Mouse (Mus musculus): Measurements from ENCODE around the gene Tln1. TPM values are rescaled to one million over a fixed set of nuclear protein-coding genes. Genes with fewer than 3 reads are reported as not detected.
A peak's percentile ranks its signal among the peaks of the same experiment; 100 is the strongest.

Tln1 gene
- polyA plus RNA-seq, 2 experiments: 30.1 to 39.7 TPM

- no peak for ATAC-seq (ENCODE audit: insufficient read depth)
- TF ChIP-seq CTCF (IDR thresholded peaks at IDR 0.05; ENCODE audit: low read depth) (no peak), EP300 (IDR thresholded peaks at IDR 0.05; ENCODE audit: low read depth) (no peak)
- Histone ChIP-seq H3K27me3 (ENCODE audit: control insufficient read depth, insufficient read depth, low read length) (no peaks in the 10 kb centered on the region), H3K9ac (replicated peaks) (no peak overlapping the region), H3K9me3 (ENCODE audit: control insufficient read depth, low read length) (no peaks in the 10 kb centered on the region), H3K27ac (no peak overlapping the region), H3K36me3 (replicated peaks; ENCODE audit: control insufficient read depth, insufficient read depth, low read depth) (no peaks in the 10 kb centered on the region), H3K4me2 (ENCODE audit: low read depth) (no peak overlapping the region), H3K4me3 (ENCODE audit: insufficient read depth in 1 of 2, low read depth in 2 of 2, low read length in 2 of 2) (no peak overlapping the region), H3K4me1 (replicated peaks; ENCODE audit: control insufficient read depth in 2 of 2, insufficient read depth in 2 of 2, low read length in 1 of 2) (peaks cover 9 to 15% of the 10 kb centered on the region in 2 experiments)
- 34% methylated on average over 5 of the region's 5 CpGs for WGBS (ENCODE audit: insufficient replicate concordance)
- DNase-seq (ENCODE audit: low read depth in 3 of 3, low spot score in 3 of 3): no peak
These were observed 29.1 kb upstream of the Tln1 start for GRCm38 (mm10) chr4:43591543-43591942.

- no peaks in the 10 kb centered on the region for H3K27me3 ChIP-seq (ENCODE audit: control insufficient read depth, insufficient read depth, low read length)
- H3K36me3 ChIP-seq (replicated peaks; ENCODE audit: control insufficient read depth, insufficient read depth, low read depth): peaks cover 8% of the 10 kb centered on the region
- WGBS (ENCODE audit: insufficient replicate concordance): 17% methylated on average over 7 of the region's 7 CpGs
- H3K4me2 ChIP-seq (ENCODE audit: low read depth): 0 out of 2 replicates have a peak overlapping the region, but pooled peaks have one; percentile 8
- H3K27ac ChIP-seq: no peak overlapping the region
- ATAC-seq (ENCODE audit: insufficient read depth) (peak; percentile 21; the same call in 1 of the 2 replicates), DNase-seq (ENCODE audit: low read depth in 3 of 3, low spot score in 3 of 3) (no peak)
- TF ChIP-seq CTCF (IDR thresholded peaks at IDR 0.05; ENCODE audit: low read depth): no peak
- TF ChIP-seq EP300 (IDR thresholded peaks at IDR 0.05; ENCODE audit: low read depth): no peak
- H3K4me1 ChIP-seq (replicated peaks; ENCODE audit: control insufficient read depth in 2 of 2, insufficient read depth in 2 of 2, low read length in 1 of 2): peaks cover 9 to 15% of the 10 kb centered on the region in 2 experiments
- H3K4me3 ChIP-seq (ENCODE audit: insufficient read depth in 1 of 2, low read depth in 2 of 2, low read length in 2 of 2): no peak overlapping the region
- H3K9me3 ChIP-seq (ENCODE audit: control insufficient read depth, low read length): no peaks in the 10 kb centered on the region
- no peak overlapping the region for H3K9ac ChIP-seq (replicated peaks)
These were observed 25.2 kb upstream of the Tln1 start for GRCm38 (mm10) chr4:43587681-43588080.

GRCm38 (mm10) chr4:43586411-43586810 lies 23.9 kb upstream of the Tln1 start:
- Histone ChIP-seq H3K4me3 (ENCODE audit: insufficient read depth in 1 of 2, low read depth in 2 of 2, low read length in 2 of 2) (no peak overlapping the region), H3K9me3 (ENCODE audit: control insufficient read depth, low read length) (no peaks in the 10 kb centered on the region), H3K27ac (no peak overlapping the region), H3K27me3 (ENCODE audit: control insufficient read depth, insufficient read depth, low read length) (no peaks in the 10 kb centered on the region), H3K4me1 (replicated peaks; ENCODE audit: control insufficient read depth in 2 of 2, insufficient read depth in 2 of 2, low read length in 1 of 2) (peaks cover 9 to 15% of the 10 kb centered on the region in 2 experiments), H3K36me3 (replicated peaks; ENCODE audit: control insufficient read depth, insufficient read depth, low read depth) (peaks cover 20% of the 10 kb centered on the region), H3K4me2 (ENCODE audit: low read depth) (no peak overlapping the region), H3K9ac (replicated peaks) (no peak overlapping the region)
- WGBS (ENCODE audit: insufficient replicate concordance): 79% methylated on average over 8 of the region's 8 CpGs
- no peak for ATAC-seq (ENCODE audit: insufficient read depth)
- DNase-seq (ENCODE audit: low read depth in 3 of 3, low spot score in 3 of 3): no peak
- TF ChIP-seq CTCF (IDR thresholded peaks at IDR 0.05; ENCODE audit: low read depth) (no peak), EP300 (IDR thresholded peaks at IDR 0.05; ENCODE audit: low read depth) (no peak)

GRCm38 (mm10) chr4:43585682-43586081 lies 23.2 kb upstream of the Tln1 start:
- peaks cover 6 to 15% of the 10 kb centered on the region in 2 experiments for H3K4me1 ChIP-seq (replicated peaks; ENCODE audit: control insufficient read depth in 2 of 2, insufficient read depth in 2 of 2, low read length in 1 of 2)
- peaks cover 27% of the 10 kb centered on the region for H3K36me3 ChIP-seq (replicated peaks; ENCODE audit: control insufficient read depth, insufficient read depth, low read depth)
- DNase-seq (ENCODE audit: low read depth in 3 of 3, low spot score in 3 of 3) (no peak), ATAC-seq (ENCODE audit: insufficient read depth) (no peak)
- H3K27me3 ChIP-seq (ENCODE audit: control insufficient read depth, insufficient read depth, low read length): no peaks in the 10 kb centered on the region
- no peaks in the 10 kb centered on the region for H3K9me3 ChIP-seq (ENCODE audit: control insufficient read depth, low read length)
- H3K9ac ChIP-seq (replicated peaks): no peak overlapping the region
- no peak overlapping the region for H3K4me2 ChIP-seq (ENCODE audit: low read depth)
- TF ChIP-seq CTCF (IDR thresholded peaks at IDR 0.05; ENCODE audit: low read depth) (no peak), EP300 (IDR thresholded peaks at IDR 0.05; ENCODE audit: low read depth) (no peak)
- H3K4me3 ChIP-seq (ENCODE audit: insufficient read depth in 1 of 2, low read depth in 2 of 2, low read length in 2 of 2): no peak overlapping the region
- no peak overlapping the region for H3K27ac ChIP-seq
- 74% methylated on average over 10 of the region's 10 CpGs for WGBS (ENCODE audit: insufficient replicate concordance)

- Histone ChIP-seq H3K9me3 (ENCODE audit: control insufficient read depth, low read length) (no peaks in the 10 kb centered on the region), H3K9ac (replicated peaks) (no peak within 1 kb of the TSS), H3K4me1 (replicated peaks; ENCODE audit: control insufficient read depth in 2 of 2, insufficient read depth in 2 of 2, low read length in 1 of 2) (peaks cover 6 to 16% of the 10 kb centered on the region in 2 experiments), H3K27me3 (ENCODE audit: control insufficient read depth, insufficient read depth, low read length) (no peaks in the 10 kb centered on the region), H3K36me3 (replicated peaks; ENCODE audit: control insufficient read depth, insufficient read depth, low read depth) (peaks cover 27% of the 10 kb centered on the region), H3K4me3 (ENCODE audit: insufficient read depth in 1 of 2, low read depth in 2 of 2, low read length in 2 of 2) (no peak within 1 kb of the TSS), H3K27ac (no peak within 1 kb of the TSS), H3K4me2 (ENCODE audit: low read depth) (no peak within 1 kb of the TSS)
- no peak for DNase-seq (ENCODE audit: low read depth in 3 of 3, low spot score in 3 of 3)
- TF ChIP-seq EP300 (IDR thresholded peaks at IDR 0.05; ENCODE audit: low read depth): no peak
- no peak for TF ChIP-seq CTCF (IDR thresholded peaks at IDR 0.05; ENCODE audit: low read depth)
- 74% methylated on average over 12 of the region's 12 CpGs for WGBS (ENCODE audit: insufficient replicate concordance)
- ATAC-seq (ENCODE audit: insufficient read depth): no peak
These were observed 22.2 kb upstream of the Tln1 start, which contains the start of gene Msmp for GRCm38 (mm10) chr4:43584444-43585416. Gene Msmp, minus strand, starts transcription at chr4:43584494.

Measured in liver, embryonic 14.5 days (tissue).